Mouse (Mus musculus) neural tube, embryonic 12.5 days (tissue): Measurements from ENCODE around the gene Rbfox1. TPM values are rescaled to one million over a fixed set of nuclear protein-coding genes. Genes with fewer than 3 reads are reported as not detected.
A peak's percentile ranks its signal among the peaks of the same experiment; 100 is the strongest.

Experiments used
- ATAC-seq: fragments of 200-750 bp; cut with Nextera tagmentation; 2 replicates; pipeline ENCODE4 v1.8.0; 2017; ENCODE audit warnings: low read depth, mild to moderate bottlenecking, moderate TSS enrichment, moderate library complexity; ENCODE audit not compliant: low FRiP score
- H3K27ac ChIP-seq: fragments of 300-500 bp; sonication (generic); 2 replicates; pipeline ENCODE4 v1.5.1; 2016
- H3K27me3 ChIP-seq: fragments of 300-500 bp; sonication (generic); replicated peaks from 2 replicates; pipeline ENCODE4 v1.6.1; 2016; ENCODE audit warnings: mild to moderate bottlenecking
- H3K36me3 ChIP-seq: fragments of 300-500 bp; sonication (generic); 2 replicates; pipeline ENCODE4 v1.6.1; 2016; ENCODE audit warnings: mild to moderate bottlenecking
- H3K4me1 ChIP-seq: fragments of 300-500 bp; sonication (generic); 2 replicates; pipeline ENCODE4 v1.6.1; 2016
- H3K4me2 ChIP-seq: fragments of 300-500 bp; sonication (generic); replicated peaks from 2 replicates; pipeline ENCODE4 v1.6.1; 2016; ENCODE audit warnings: mild to moderate bottlenecking
- H3K4me3 ChIP-seq: fragments of 300-500 bp; sonication (generic); 2 replicates; pipeline ENCODE4 v1.5.1; 2016
- H3K9ac ChIP-seq: fragments of 300-500 bp; sonication (generic); 2 replicates; pipeline ENCODE4 v1.6.1; 2016; ENCODE audit warnings: mild to moderate bottlenecking
- H3K9me3 ChIP-seq: fragments of 300-500 bp; sonication (generic); 2 replicates; pipeline ENCODE4 v1.6.1; 2016; ENCODE audit warnings: mild to moderate bottlenecking
- WGBS: fragments of 180-500 bp; shearing (Covaris S2); methylation state at CpG from one replicate; pipeline ENCODE4 v1.1.7; 2016; 5-methylcytosine and 5-hydroxymethylcytosine counted together
- polyA plus RNA-seq: library from polyadenylated mRNA; unstranded; fragments of >200 nt; fragmentation: Nextera tagmentation; extraction: Ambion mirVana; gene quantifications from 2 replicates; pipeline ENCODE4 v1.2.1, GENCODE M21; 2016

Gene Rbfox1
- polyA plus RNA-seq, 1 experiment from 2014 or later, result 80.2 TPM

DNA sequence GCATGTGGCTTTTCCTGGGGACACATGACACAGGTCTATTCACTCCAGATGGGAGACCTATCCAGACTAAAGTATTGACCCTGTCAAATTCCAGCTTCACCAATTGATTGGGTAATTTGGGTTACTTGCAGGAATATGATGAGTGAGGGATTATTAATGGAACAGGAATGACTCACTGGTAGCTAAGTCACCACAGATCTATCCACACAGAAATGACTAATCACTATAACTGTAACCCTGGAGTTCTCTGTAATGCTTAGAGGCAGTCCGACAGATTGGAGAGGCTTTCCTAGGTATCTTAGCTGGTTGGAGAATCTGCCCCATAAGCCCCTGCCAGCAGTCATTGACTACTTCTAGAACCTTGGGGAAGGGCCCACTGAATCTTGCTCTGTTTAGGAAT is 827.2 kb downstream of the Rbfox1 start:
- Histone ChIP-seq H3K9ac (no peak overlapping the region), H3K27ac (no peak overlapping the region), H3K27me3 (no peaks in the 10 kb centered on the region), H3K36me3 (no peaks in the 10 kb centered on the region), H3K9me3 (no peaks in the 10 kb centered on the region), H3K4me3 (no peak overlapping the region), H3K4me1 (no peaks in the 10 kb centered on the region), H3K4me2 (no peak overlapping the region)
- 97% methylated on average over 1 of the region's 1 CpGs for WGBS
- ATAC-seq, result no peak

DNA sequence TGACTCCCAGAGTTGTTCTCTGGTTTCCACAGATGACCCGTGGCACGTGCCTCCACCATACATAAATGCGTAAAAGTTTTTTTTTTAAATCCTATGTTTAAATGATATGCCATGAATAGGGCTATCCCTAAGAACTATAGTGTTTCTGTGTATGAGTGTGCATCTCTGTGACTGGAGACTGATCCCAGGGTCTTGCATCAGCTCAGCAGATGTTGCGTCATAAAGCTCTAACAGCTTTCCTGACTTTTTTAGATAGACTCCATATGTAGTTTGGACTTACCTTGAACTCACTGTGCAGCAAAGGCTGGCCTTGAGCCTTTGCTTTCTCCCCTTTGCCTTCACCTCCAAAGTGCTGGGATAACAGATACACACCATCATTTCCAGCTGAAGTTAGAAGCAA is 830.1 kb downstream of the Rbfox1 start:
- Histone ChIP-seq H3K4me2 (no peak overlapping the region), H3K9me3 (no peaks in the 10 kb centered on the region), H3K36me3 (no peaks in the 10 kb centered on the region), H3K4me3 (no peak overlapping the region), H3K4me1 (no peaks in the 10 kb centered on the region), H3K27ac (no peak overlapping the region), H3K9ac (no peak overlapping the region), H3K27me3 (no peaks in the 10 kb centered on the region)
- WGBS, result 91% methylated on average over 4 of the region's 4 CpGs
- no peak for ATAC-seq

- H3K9me3 ChIP-seq, result no peaks in the 10 kb centered on the region
- H3K4me2 ChIP-seq, result no peak overlapping the region
- no peak overlapping the region for H3K4me3 ChIP-seq
- no peak overlapping the region for H3K9ac ChIP-seq
- H3K4me1 ChIP-seq, result no peaks in the 10 kb centered on the region
- ATAC-seq, result no peak
- H3K27me3 ChIP-seq, result no peaks in the 10 kb centered on the region
- WGBS, result 87% methylated on average over 9 of the region's 9 CpGs
- no peaks in the 10 kb centered on the region for H3K36me3 ChIP-seq
- H3K27ac ChIP-seq, result no peak overlapping the region
These were observed 831.2 kb downstream of the Rbfox1 start for GRCm38 (mm10) chr16:6716214-6716911.

DNA sequence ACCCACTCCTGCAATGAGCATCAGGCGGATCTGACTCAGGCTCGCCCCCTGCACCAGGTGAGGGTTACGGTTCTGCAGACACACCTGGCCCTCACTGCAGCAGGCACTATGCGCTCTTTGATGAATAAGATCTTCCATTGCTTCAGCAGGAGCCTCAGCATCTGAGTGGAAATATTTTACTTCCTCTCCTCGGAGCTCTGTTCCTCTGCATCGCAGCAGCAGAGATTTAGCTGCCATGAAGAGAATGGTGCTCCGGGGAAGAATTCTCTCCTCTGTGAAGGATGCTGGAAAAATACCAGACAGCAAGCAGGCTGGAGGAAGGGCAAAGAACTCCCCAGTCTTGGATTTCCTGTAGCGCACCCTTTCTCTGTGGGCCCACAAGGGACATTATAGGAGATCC is 833.9 kb downstream of the Rbfox1 start:
- no peaks in the 10 kb centered on the region for H3K36me3 ChIP-seq
- H3K4me2 ChIP-seq, result no peak overlapping the region
- no peak overlapping the region for H3K9ac ChIP-seq
- no peaks in the 10 kb centered on the region for H3K9me3 ChIP-seq
- no peak overlapping the region for H3K4me3 ChIP-seq
- H3K27ac ChIP-seq, result no peak overlapping the region
- WGBS, result 82% methylated on average over 8 of the region's 8 CpGs
- no peaks in the 10 kb centered on the region for H3K27me3 ChIP-seq
- H3K4me1 ChIP-seq, result no peaks in the 10 kb centered on the region
- ATAC-seq, result no peak

- Histone ChIP-seq H3K4me3 (no peak overlapping the region), H3K27ac (no peak overlapping the region), H3K27me3 (no peaks in the 10 kb centered on the region), H3K36me3 (no peaks in the 10 kb centered on the region), H3K4me1 (no peaks in the 10 kb centered on the region), H3K9me3 (no peaks in the 10 kb centered on the region), H3K4me2 (no peak overlapping the region), H3K9ac (no peak overlapping the region)
- ATAC-seq, result no peak
- 74% methylated on average over 4 of the region's 4 CpGs for WGBS
These were observed 847.5 kb downstream of the Rbfox1 start for GRCm38 (mm10) chr16:6732646-6733045.

GRCm38 (mm10) chr16:6733427-6733826 is 848.3 kb downstream of the Rbfox1 start:
- H3K27me3 ChIP-seq, result no peaks in the 10 kb centered on the region
- no peaks in the 10 kb centered on the region for H3K9me3 ChIP-seq
- H3K9ac ChIP-seq, result no peak overlapping the region
- no peaks in the 10 kb centered on the region for H3K4me1 ChIP-seq
- 89% methylated on average over 3 of the region's 3 CpGs for WGBS
- ATAC-seq, result no peak
- no peaks in the 10 kb centered on the region for H3K36me3 ChIP-seq
- no peak overlapping the region for H3K4me3 ChIP-seq
- H3K4me2 ChIP-seq, result no peak overlapping the region
- H3K27ac ChIP-seq, result no peak overlapping the region

DNA sequence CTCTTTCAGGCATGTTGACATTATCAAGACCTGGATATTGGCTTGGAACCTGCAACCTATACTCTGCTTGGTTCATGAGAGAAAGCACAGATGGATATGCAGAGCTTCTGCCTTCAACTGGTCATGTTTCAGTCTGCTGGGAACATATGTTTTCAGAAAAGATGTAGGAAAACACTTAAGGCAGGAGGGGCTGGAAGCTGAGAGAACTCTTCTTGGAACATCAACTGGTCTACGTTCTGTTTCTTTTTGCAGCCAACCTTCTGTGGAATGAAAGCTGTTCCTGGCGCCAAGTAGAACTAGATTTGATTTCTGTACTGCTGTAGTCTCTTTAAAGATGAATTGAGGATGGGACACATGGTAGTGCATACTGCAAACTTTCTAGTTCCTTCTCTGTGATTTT is 851.4 kb downstream of the Rbfox1 start:
- no peaks in the 10 kb centered on the region for H3K9me3 ChIP-seq
- 91% methylated on average over 2 of the region's 2 CpGs for WGBS
- ATAC-seq, result no peak
- no peak overlapping the region for H3K9ac ChIP-seq
- H3K4me3 ChIP-seq, result no peak overlapping the region
- H3K4me2 ChIP-seq, result no peak overlapping the region
- H3K36me3 ChIP-seq, result no peaks in the 10 kb centered on the region
- no peak overlapping the region for H3K27ac ChIP-seq
- no peaks in the 10 kb centered on the region for H3K4me1 ChIP-seq
- H3K27me3 ChIP-seq, result no peaks in the 10 kb centered on the region

DNA sequence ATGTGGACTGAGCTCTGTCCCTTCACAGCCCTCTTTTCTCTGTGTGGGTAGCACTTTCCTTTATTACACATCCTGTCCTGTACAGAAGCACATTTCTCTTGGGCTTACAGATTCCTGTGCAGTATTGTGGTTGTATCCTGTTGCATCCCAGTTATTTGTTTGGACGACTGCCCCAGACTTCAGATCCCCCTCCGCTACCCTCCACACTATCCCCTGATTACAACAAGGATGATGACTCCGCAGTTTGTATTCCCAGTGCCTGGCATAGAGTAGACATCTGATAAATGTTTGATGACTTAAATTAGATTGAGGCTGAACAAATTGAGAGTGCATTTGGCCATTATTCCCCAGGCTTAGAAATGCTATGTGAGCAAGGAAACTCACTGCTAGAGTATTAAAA is 851.8 kb downstream of the Rbfox1 start:
- Histone ChIP-seq H3K27ac (no peak overlapping the region), H3K4me3 (no peak overlapping the region), H3K4me1 (no peaks in the 10 kb centered on the region), H3K27me3 (no peaks in the 10 kb centered on the region), H3K9ac (no peak overlapping the region), H3K4me2 (no peak overlapping the region), H3K36me3 (no peaks in the 10 kb centered on the region), H3K9me3 (no peaks in the 10 kb centered on the region)
- 76% methylated on average over 3 of the region's 3 CpGs for WGBS
- no peak for ATAC-seq

DNA sequence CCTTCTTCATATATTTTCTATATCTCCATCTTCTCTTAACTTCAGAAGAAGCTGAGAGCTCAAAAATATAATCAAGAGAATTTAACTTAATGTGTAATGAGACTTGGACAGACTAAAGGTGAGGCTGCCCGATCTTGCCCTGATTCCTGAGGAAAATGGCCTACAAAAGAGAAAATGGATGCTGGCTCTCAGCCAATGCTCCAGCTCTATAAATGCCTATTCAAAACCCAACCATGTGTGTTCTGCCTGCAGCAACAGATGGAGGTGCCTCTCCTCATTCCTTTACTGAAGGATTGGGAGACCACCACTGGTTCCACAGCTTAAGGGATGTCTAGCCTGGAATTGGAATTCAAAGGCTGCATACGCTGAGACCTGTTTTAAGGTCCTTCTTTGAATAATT is 861.0 kb downstream of the Rbfox1 start:
- no peaks in the 10 kb centered on the region for H3K9me3 ChIP-seq
- H3K4me1 ChIP-seq, result no peaks in the 10 kb centered on the region
- no peak for ATAC-seq
- H3K36me3 ChIP-seq, result no peaks in the 10 kb centered on the region
- H3K4me3 ChIP-seq, result no peak overlapping the region
- H3K9ac ChIP-seq, result no peak overlapping the region
- H3K27me3 ChIP-seq, result no peaks in the 10 kb centered on the region
- no peak overlapping the region for H3K4me2 ChIP-seq
- WGBS, result 86% methylated on average over 2 of the region's 2 CpGs
- no peak overlapping the region for H3K27ac ChIP-seq

DNA sequence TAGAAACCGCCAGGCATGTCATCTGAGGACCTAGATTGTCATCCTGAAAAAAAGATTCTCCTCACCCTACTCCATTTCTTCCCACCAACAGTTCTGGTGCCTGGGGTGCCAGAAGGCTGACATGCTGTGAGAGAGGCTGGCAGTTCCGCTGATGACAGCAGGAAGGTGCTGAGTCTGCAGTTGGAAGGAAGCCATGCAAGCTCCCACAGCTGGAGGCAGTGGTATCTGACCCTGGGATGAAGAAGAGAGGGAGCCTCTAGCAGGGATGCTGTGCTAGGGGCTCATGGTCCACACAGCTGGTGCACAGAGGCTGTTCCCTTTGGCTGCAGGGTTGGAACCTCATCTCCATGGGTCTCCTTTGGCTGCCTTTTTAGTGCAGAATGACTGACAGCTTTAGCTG is 865.3 kb downstream of the Rbfox1 start:
- Histone ChIP-seq H3K9ac (no peak overlapping the region), H3K4me2 (no peak overlapping the region), H3K4me3 (no peak overlapping the region), H3K27me3 (no peaks in the 10 kb centered on the region), H3K27ac (no peak overlapping the region), H3K9me3 (no peaks in the 10 kb centered on the region), H3K36me3 (no peaks in the 10 kb centered on the region), H3K4me1 (no peaks in the 10 kb centered on the region)
- WGBS, result 63% methylated on average over 2 of the region's 2 CpGs
- no peak for ATAC-seq

DNA sequence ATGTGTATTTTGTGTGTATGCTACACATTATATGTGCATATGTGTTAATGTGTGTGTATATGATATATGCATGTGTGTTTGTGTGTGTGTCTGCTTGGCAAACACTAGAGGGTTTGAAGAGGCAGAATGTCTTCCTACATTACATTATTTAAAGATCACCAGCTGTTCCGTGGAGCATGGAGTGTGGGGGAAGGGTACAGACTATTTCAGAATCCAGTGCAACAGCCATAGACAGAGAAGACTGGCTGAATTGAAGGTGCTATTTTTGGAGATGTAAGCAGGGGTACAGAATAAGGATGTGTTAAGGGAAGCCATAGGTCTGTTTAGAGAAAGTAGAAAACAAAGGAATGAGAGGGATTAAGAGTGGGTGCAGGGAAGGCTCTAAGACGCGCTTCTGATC is 869.7 kb downstream of the Rbfox1 start:
- Histone ChIP-seq H3K36me3 (no peaks in the 10 kb centered on the region), H3K9me3 (no peaks in the 10 kb centered on the region), H3K9ac (no peak overlapping the region), H3K27ac (no peak overlapping the region), H3K4me1 (no peaks in the 10 kb centered on the region), H3K27me3 (no peaks in the 10 kb centered on the region), H3K4me2 (no peak overlapping the region), H3K4me3 (no peak overlapping the region)
- 81% methylated on average over 3 of the region's 3 CpGs for WGBS
- ATAC-seq, result no peak

- 58% methylated on average over 14 of the region's 14 CpGs for WGBS
These were observed 884.5 kb downstream of the Rbfox1 start for GRCm38 (mm10) chr16:6769495-6770237.

More at GRCm38 (mm10) chr16:6769495-6770237, 884.5 kb downstream of the Rbfox1 start:
- H3K27me3 ChIP-seq, result no peaks in the 10 kb centered on the region
- H3K27ac ChIP-seq, result no peak overlapping the region
- H3K9me3 ChIP-seq, result no peaks in the 10 kb centered on the region
- H3K4me2 ChIP-seq, result no peak overlapping the region
- H3K4me3 ChIP-seq, result no peak overlapping the region
- no peaks in the 10 kb centered on the region for H3K36me3 ChIP-seq
- H3K4me1 ChIP-seq, result no peaks in the 10 kb centered on the region; the same call in 1 of the 2 replicates
- H3K9ac ChIP-seq, result no peak overlapping the region
- peak; percentile 53 for ATAC-seq
